Mouse (Mus musculus) natural killer cell, adult 2 months (primary cell): Measurements from ENCODE around the gene Dtl.
"Not testable (repeated sequence)": the region's sequence is repeated elsewhere in the genome, so short reads cannot be mapped to it uniquely, and the experiment has no call there.

ENCODE experiments used
- DNase-seq, 2 experiments: peaks; one replicate each; pipeline ENCODE4 v3.0.0; 2022; ENCODE audit warnings: low spot score in 2 of 2

Dtl gene

GRCm38 (mm10) chr1:191519329-191520066 lies 55.8 kb downstream of the Dtl start:
- DNase-seq: no peak

GRCm38 (mm10) chr1:191518911-191519310 lies 56.4 kb downstream of the Dtl start:
- no peak for DNase-seq

- DNase-seq: no peak
Observed at GRCm38 (mm10) chr1:191517969-191518368, 57.4 kb downstream of the Dtl start.

GRCm38 (mm10) chr1:191517056-191517455 lies 58.3 kb downstream of the Dtl start:
- no peak for DNase-seq

GRCm38 (mm10) chr1:191516351-191516750 lies 59.0 kb downstream of the Dtl start:
- DNase-seq: not testable (repeated sequence)

GRCm38 (mm10) chr1:191513195-191513594 lies 62.1 kb downstream of the Dtl start:
- no peak for DNase-seq

GRCm38 (mm10) chr1:191512383-191512782 lies 63.0 kb downstream of the Dtl start:
- no peak for DNase-seq

- no peak for DNase-seq
Observed at GRCm38 (mm10) chr1:191511503-191511902, 63.8 kb downstream of the Dtl start.

- no peak for DNase-seq
Observed at GRCm38 (mm10) chr1:191509865-191510264, 65.5 kb downstream of the Dtl start.

- DNase-seq: no peak
Observed at GRCm38 (mm10) chr1:191509131-191509530, 66.2 kb downstream of the Dtl start.

GRCm38 (mm10) chr1:191506791-191507190 lies 68.6 kb downstream of the Dtl start:
- DNase-seq: no peak

GRCm38 (mm10) chr1:191499666-191500065 lies 75.7 kb downstream of the Dtl start:
- DNase-seq: no peak

- no peak for DNase-seq
Observed at GRCm38 (mm10) chr1:191498271-191498955, 76.9 kb downstream of the Dtl start.

- no peak for DNase-seq
Observed at GRCm38 (mm10) chr1:191496676-191497075, 78.7 kb downstream of the Dtl start.

GRCm38 (mm10) chr1:191495051-191495467 lies 80.3 kb downstream of the Dtl start:
- DNase-seq: no peak

GRCm38 (mm10) chr1:191494303-191494655 lies 81.1 kb downstream of the Dtl start:
- DNase-seq: no peak

- DNase-seq: no peak
Observed at GRCm38 (mm10) chr1:191493476-191494302, 81.7 kb downstream of the Dtl start.

- DNase-seq: no peak
Observed at GRCm38 (mm10) chr1:191490446-191490845, 84.9 kb downstream of the Dtl start.
